Mouse (Mus musculus) lung, adult 2 months (tissue): ENCODE measurements around the gene S100pbp.

Source experiments
- CTCF ChIP-seq: fragments of 200-500 bp; IDR thresholded peaks from 2 replicates; pipeline ENCODE4 v1.5.1; 2011; ENCODE audit warnings: mild to moderate bottlenecking, low read length, control low read depth; ENCODE audit not compliant: insufficient read depth
- POLR2A ChIP-seq: fragments of 200-500 bp; IDR thresholded peaks from 2 replicates; pipeline ENCODE4 v1.6.1; 2011; ENCODE audit warnings: low read depth, mild to moderate bottlenecking, control low read depth, low read length, borderline replicate concordance; ENCODE audit errors: extremely low read depth

GRCm38 (mm10) chr4:129121569-129122086, 67.9 kb downstream of the S100pbp start, which contains the start of gene Hpca:
- TF ChIP-seq CTCF (no peak), POLR2A (no peak)
